Mouse (Mus musculus): ENCODE measurements around the gene Tmco5b.

Tmco5b gene

GRCm38 (mm10) chr2:113285432-113285831 is at the start of gene Tmco5b:
Gene Tmco5b, plus strand, starts transcription at chr2:113285732.
- DNase-seq (ENCODE audit: low read depth, low spot score), result no peak

GRCm38 (mm10) chr2:113236993-113237392 is 48.5 kb upstream of the Tmco5b start:
- no peak for DNase-seq (ENCODE audit: low read depth, low spot score)

GRCm38 (mm10) chr2:113238871-113239270 is 46.7 kb upstream of the Tmco5b start:
- DNase-seq (ENCODE audit: low read depth, low spot score), result no peak

GRCm38 (mm10) chr2:113302349-113303239 is 17.1 kb downstream of the Tmco5b start:
- DNase-seq (ENCODE audit: low read depth, low spot score), result no peak

GRCm38 (mm10) chr2:113303240-113303538 is 17.7 kb downstream of the Tmco5b start:
- DNase-seq (ENCODE audit: low read depth, low spot score), result no peak

GRCm38 (mm10) chr2:113305339-113305738 is 19.8 kb downstream of the Tmco5b start:
- DNase-seq (ENCODE audit: low read depth, low spot score), result no peak

- no peak for DNase-seq (ENCODE audit: low read depth, low spot score)
These were observed 25.7 kb downstream of the Tmco5b start for GRCm38 (mm10) chr2:113311211-113311610.

GRCm38 (mm10) chr2:113323016-113323415 is 37.5 kb downstream of the Tmco5b start:
- no peak for DNase-seq (ENCODE audit: low read depth, low spot score)

GRCm38 (mm10) chr2:113333799-113334541 is 48.4 kb downstream of the Tmco5b start:
- no peak for DNase-seq (ENCODE audit: low read depth, low spot score)

- DNase-seq (ENCODE audit: low read depth, low spot score), result peak; percentile 83
These were observed 50.2 kb downstream of the Tmco5b start for GRCm38 (mm10) chr2:113335561-113336294.

GRCm38 (mm10) chr2:113344536-113344935 is 59.0 kb downstream of the Tmco5b start:
- no peak for DNase-seq (ENCODE audit: low read depth, low spot score)
